Mouse (Mus musculus): ENCODE results near the gene Elac2. TPM values are rescaled to one million over a fixed set of nuclear protein-coding genes. Genes with fewer than 3 reads are reported as not detected.

Elac2 gene
- polyA plus RNA-seq, 1 experiment from 2014 or later = 23.9 TPM

DNA sequence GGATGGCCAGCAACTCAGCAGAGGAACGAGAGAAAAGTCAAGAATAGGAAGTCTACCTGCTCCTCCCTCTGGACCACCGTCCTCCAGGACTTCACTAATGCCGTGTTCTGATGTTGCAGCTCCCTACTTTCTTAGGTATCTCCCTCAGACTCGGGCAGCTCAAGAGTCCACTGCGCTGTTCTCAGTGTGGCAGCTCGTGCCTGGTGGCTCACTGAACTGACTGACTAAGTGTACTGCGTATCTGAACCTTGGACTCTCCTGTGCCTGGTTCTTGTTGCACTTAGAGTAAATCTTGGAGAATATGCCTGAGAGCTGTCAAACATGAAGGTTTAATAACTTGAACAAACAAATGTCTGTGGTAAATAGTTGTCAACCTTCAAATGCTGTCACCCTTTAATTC is 53.4 kb downstream of the Elac2 start:
- ATAC-seq (ENCODE audit: low read depth) = no peak

DNA sequence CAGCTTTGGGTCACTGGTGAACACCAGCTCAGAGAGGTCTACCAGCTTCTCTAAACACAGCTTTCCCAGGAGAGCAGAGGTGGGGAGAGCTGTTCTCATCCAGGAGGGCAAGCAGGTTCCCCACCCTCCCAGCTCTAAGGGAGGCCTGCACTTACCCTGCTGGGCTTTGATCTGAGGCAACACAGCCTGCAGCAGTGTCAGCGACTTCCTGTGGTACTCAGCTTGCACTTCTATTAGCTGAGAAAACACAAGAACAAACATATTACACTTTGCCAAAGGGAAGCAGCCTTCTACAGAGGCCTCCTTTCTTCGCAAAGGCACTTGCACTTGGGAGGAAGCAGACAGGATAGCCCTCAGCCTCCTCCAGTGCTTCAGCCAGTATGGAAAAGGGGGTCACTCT is 60.2 kb downstream of the Elac2 start:
- 33% methylated on average over 2 of the region's 2 CpGs for WGBS
- no peak overlapping the region for H3K9ac ChIP-seq (ENCODE audit: low read depth, low read length)
- peaks cover 6% of the 10 kb centered on the region; the same call in 1 of the 2 replicates for H3K4me1 ChIP-seq (ENCODE audit: control insufficient read depth, insufficient read depth, low read length)
- H3K36me3 ChIP-seq (ENCODE audit: control insufficient read depth, insufficient read depth, low read length) = no peaks in the 10 kb centered on the region
- no peak overlapping the region for H3K4me2 ChIP-seq (ENCODE audit: low read depth, low read length)
- H3K27me3 ChIP-seq (replicated peaks; ENCODE audit: control insufficient read depth, insufficient read depth, low read length) = no peaks in the 10 kb centered on the region
- no peaks in the 10 kb centered on the region for H3K9me3 ChIP-seq (ENCODE audit: control insufficient read depth, low read length)
- H3K4me3 ChIP-seq (ENCODE audit: low read depth, low read length) = no peak overlapping the region
- H3K27ac ChIP-seq (replicated peaks; ENCODE audit: low read depth, low read length) = no peak overlapping the region
- ATAC-seq (ENCODE audit: low read depth) (no peak), DNase-seq (ENCODE audit: low spot score) (peak; percentile 10)

More for the DNA sequence above, 53.4 kb downstream of the Elac2 start:
- no peaks in the 10 kb centered on the region for H3K9me3 ChIP-seq (ENCODE audit: control insufficient read depth, low read length)
- H3K4me1 ChIP-seq (ENCODE audit: control insufficient read depth, insufficient read depth, low read length) = no peaks in the 10 kb centered on the region
- H3K9ac ChIP-seq (ENCODE audit: low read depth, low read length) = no peak overlapping the region
- WGBS = 88% methylated on average over 7 of the region's 7 CpGs
- H3K36me3 ChIP-seq (ENCODE audit: control insufficient read depth, insufficient read depth, low read length) = no peaks in the 10 kb centered on the region
- no peak overlapping the region for H3K4me3 ChIP-seq (ENCODE audit: low read depth, low read length)
- H3K27me3 ChIP-seq (replicated peaks; ENCODE audit: control insufficient read depth, insufficient read depth, low read length) = no peaks in the 10 kb centered on the region
- no peak overlapping the region for H3K4me2 ChIP-seq (ENCODE audit: low read depth, low read length)
- H3K27ac ChIP-seq (replicated peaks; ENCODE audit: low read depth, low read length) = no peak overlapping the region
- no peak for DNase-seq (ENCODE audit: low spot score)

DNA sequence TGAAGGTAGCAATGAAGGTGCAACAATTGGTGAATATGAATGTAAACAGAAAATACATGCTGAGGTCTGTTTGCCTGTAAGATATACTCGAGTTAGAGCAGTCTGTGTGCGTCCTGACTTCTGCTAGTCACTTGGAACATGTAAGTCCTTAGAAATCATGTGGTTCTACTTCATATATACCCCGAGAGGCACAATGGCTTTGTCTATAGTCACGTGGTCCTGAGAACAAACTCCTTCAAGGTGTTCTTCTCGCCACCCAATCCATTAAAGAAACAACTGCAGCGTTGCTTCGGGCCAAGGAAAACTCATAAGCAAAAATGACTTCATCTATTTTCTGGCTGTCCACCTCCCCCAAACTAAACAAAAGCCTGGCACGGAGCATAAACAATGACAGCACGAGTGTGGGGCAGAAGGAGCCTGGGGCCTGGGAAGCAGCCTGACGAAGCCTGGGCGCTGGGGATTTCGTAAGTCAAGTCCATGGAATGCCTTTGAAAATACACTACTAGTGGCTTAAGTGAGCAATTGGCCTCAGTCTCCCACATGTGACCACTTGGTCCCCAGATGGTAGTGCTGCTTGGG is 60.8 kb downstream of the Elac2 start:
- DNase-seq (ENCODE audit: low spot score) = peak; percentile 33
- H3K27ac ChIP-seq (replicated peaks; ENCODE audit: low read depth, low read length) = no peak overlapping the region; the same call in 1 of the 2 replicates

DNA sequence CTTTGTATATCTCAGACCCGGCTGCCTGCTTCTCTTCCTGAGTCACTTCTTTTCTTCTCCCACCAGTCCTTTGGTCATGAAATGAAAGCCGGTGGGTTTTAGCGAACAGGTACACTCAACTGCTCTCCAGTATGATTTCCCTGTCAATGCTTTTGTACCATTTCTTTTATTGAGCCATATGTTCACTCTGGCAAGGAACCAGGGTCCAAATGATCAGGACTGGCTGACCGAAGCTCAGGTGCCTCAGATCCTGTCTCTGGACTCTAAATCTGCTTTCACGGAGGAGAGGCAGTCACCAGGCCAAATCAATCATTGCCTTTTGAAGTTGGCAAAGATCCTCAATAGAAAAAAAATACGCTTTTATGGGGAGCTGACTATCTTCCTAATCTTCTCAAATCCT is 61.7 kb downstream of the Elac2 start:
- peaks cover 6% of the 10 kb centered on the region; the same call in 1 of the 2 replicates for H3K4me1 ChIP-seq (ENCODE audit: control insufficient read depth, insufficient read depth, low read length)

More for the DNA sequence above, 60.8 kb downstream of the Elac2 start:
- H3K27me3 ChIP-seq (replicated peaks; ENCODE audit: control insufficient read depth, insufficient read depth, low read length) = no peaks in the 10 kb centered on the region
- H3K4me3 ChIP-seq (ENCODE audit: low read depth, low read length) = no peak overlapping the region
- H3K4me2 ChIP-seq (ENCODE audit: low read depth, low read length) = no peak overlapping the region
- no peaks in the 10 kb centered on the region for H3K9me3 ChIP-seq (ENCODE audit: control insufficient read depth, low read length)
- H3K9ac ChIP-seq (ENCODE audit: low read depth, low read length) = 0 out of 2 replicates have a peak overlapping the region, but pooled peaks have one; percentile 6
- peaks cover 6% of the 10 kb centered on the region; the same call in 1 of the 2 replicates for H3K4me1 ChIP-seq (ENCODE audit: control insufficient read depth, insufficient read depth, low read length)
- no peak for ATAC-seq (ENCODE audit: low read depth)
- 50% methylated on average over 12 of the region's 12 CpGs for WGBS
- no peaks in the 10 kb centered on the region for H3K36me3 ChIP-seq (ENCODE audit: control insufficient read depth, insufficient read depth, low read length)

DNA sequence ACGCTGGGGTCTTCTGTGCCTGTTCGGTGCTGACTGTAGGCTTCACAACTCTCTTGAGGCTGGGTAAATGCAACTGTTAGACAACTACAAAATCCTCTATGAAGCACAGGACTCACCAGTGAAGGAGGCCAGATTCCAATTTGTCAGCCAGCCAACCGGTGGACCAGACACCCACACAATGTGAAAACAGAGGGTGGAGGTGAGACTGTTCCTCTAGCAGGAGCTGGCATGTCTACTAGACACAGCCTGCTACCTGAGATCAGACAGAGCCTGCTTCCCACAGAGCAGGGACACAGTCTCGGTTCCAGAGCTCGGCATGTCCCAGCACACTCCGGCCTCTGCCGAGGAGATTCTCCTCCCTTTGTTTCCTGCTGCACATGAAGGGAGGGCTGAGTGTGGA is 70.3 kb downstream of the Elac2 start:
- peak; percentile 63 for ATAC-seq (ENCODE audit: low read depth)
- H3K27ac ChIP-seq (replicated peaks; ENCODE audit: low read depth, low read length) = peak overlapping the region; percentile 8; the same call in 1 of the 2 replicates

More for the DNA sequence above, 61.7 kb downstream of the Elac2 start:
- 85% methylated on average over 6 of the region's 6 CpGs for WGBS
- Histone ChIP-seq H3K9me3 (ENCODE audit: control insufficient read depth, low read length) (no peaks in the 10 kb centered on the region), H3K9ac (ENCODE audit: low read depth, low read length) (no peak overlapping the region), H3K4me2 (ENCODE audit: low read depth, low read length) (no peak overlapping the region), H3K36me3 (ENCODE audit: control insufficient read depth, insufficient read depth, low read length) (no peaks in the 10 kb centered on the region), H3K27me3 (replicated peaks; ENCODE audit: control insufficient read depth, insufficient read depth, low read length) (no peaks in the 10 kb centered on the region), H3K27ac (replicated peaks; ENCODE audit: low read depth, low read length) (no peak overlapping the region), H3K4me3 (ENCODE audit: low read depth, low read length) (no peak overlapping the region)
- ATAC-seq (ENCODE audit: low read depth) (no peak), DNase-seq (ENCODE audit: low spot score) (no peak)

DNA sequence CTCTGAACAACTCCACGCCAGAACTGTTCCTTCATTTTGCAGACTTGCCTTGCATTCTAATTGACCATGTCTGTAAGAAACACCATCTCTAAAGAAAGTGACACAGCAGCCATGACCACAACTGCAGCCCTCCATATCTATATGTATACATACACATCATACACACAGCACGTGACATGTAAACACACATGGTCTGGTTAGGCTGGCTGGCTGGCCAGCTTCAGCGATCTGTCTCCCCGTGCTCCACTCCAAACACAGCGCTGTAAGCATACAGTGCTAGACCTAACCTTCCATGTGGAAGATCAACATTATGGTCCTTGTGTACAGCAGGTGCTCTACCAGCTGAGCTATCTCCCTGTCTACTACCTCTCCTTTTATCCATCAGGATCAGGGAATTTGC is 72.0 kb downstream of the Elac2 start:
- no peaks in the 10 kb centered on the region for H3K27me3 ChIP-seq (replicated peaks; ENCODE audit: control insufficient read depth, insufficient read depth, low read length)
- DNase-seq (ENCODE audit: low spot score) (no peak), ATAC-seq (ENCODE audit: low read depth) (no peak)
- no peaks in the 10 kb centered on the region for H3K9me3 ChIP-seq (ENCODE audit: control insufficient read depth, low read length)
- WGBS = 76% methylated on average over 5 of the region's 5 CpGs
- no peak overlapping the region for H3K4me2 ChIP-seq (ENCODE audit: low read depth, low read length)
- H3K4me1 ChIP-seq (ENCODE audit: control insufficient read depth, insufficient read depth, low read length) = peaks cover 6% of the 10 kb centered on the region; the same call in 1 of the 2 replicates
- no peak overlapping the region for H3K9ac ChIP-seq (ENCODE audit: low read depth, low read length)
- H3K4me3 ChIP-seq (ENCODE audit: low read depth, low read length) = no peak overlapping the region
- no peak overlapping the region for H3K27ac ChIP-seq (replicated peaks; ENCODE audit: low read depth, low read length)
- H3K36me3 ChIP-seq (ENCODE audit: control insufficient read depth, insufficient read depth, low read length) = no peaks in the 10 kb centered on the region

More for the DNA sequence above, 70.3 kb downstream of the Elac2 start:
- Histone ChIP-seq H3K9me3 (ENCODE audit: control insufficient read depth, low read length) (no peaks in the 10 kb centered on the region), H3K4me1 (ENCODE audit: control insufficient read depth, insufficient read depth, low read length) (peaks cover 6% of the 10 kb centered on the region; the same call in 1 of the 2 replicates), H3K36me3 (ENCODE audit: control insufficient read depth, insufficient read depth, low read length) (no peaks in the 10 kb centered on the region), H3K4me3 (ENCODE audit: low read depth, low read length) (no peak overlapping the region), H3K27me3 (replicated peaks; ENCODE audit: control insufficient read depth, insufficient read depth, low read length) (no peaks in the 10 kb centered on the region), H3K9ac (ENCODE audit: low read depth, low read length) (no peak overlapping the region), H3K4me2 (ENCODE audit: low read depth, low read length) (no peak overlapping the region)
- 53% methylated on average over 7 of the region's 7 CpGs for WGBS
- DNase-seq (ENCODE audit: low spot score) = no peak

Other genes starting within 250 kb of the Elac2 start
- gene 1700086D15Rik, start 180.9 kb downstream of the Elac2 start, polyA plus RNA-seq (2014; fragmentation: Nextera tagmentation; extraction: Ambion mirVana) = not detected in 2 replicates
- 7.6 and 8.1 TPM in 2 replicates for gene Arhgap44, start 183.9 kb downstream of the Elac2 start, polyA plus RNA-seq (2014; fragmentation: Nextera tagmentation; extraction: Ambion mirVana)